Mouse (Mus musculus) stomach, embryonic 16.5 days (tissue): Measurements from ENCODE around the gene Sccpdh. TPM values are rescaled to one million over a fixed set of nuclear protein-coding genes. Genes with fewer than 3 reads are reported as not detected.
A peak's percentile ranks its signal among the peaks of the same experiment; 100 is the strongest.

ENCODE experiments used
- ATAC-seq: fragments of 200-750 bp; cut with Nextera tagmentation; 2 replicates; pipeline ENCODE4 v1.8.0; 2017; ENCODE audit warnings: moderate number of reproducible peaks, moderate TSS enrichment; ENCODE audit not compliant: insufficient read depth, low FRiP score
- H3K27ac ChIP-seq: fragments of 300-500 bp; sonication (generic); 2 replicates; pipeline ENCODE4 v1.5.1; 2014; ENCODE audit warnings: low read length
- H3K27me3 ChIP-seq: fragments of 300-500 bp; sonication (generic); 2 replicates; pipeline ENCODE4 v1.6.1; 2014; ENCODE audit warnings: low read length, control low read depth, mixed read lengths; ENCODE audit not compliant: control insufficient read depth, insufficient read depth
- H3K36me3 ChIP-seq: fragments of 300-500 bp; sonication (generic); 2 replicates; pipeline ENCODE4 v1.6.1; 2014; ENCODE audit warnings: low read length; ENCODE audit not compliant: control insufficient read depth, insufficient read depth
- H3K4me1 ChIP-seq: fragments of 300-500 bp; sonication (generic); 2 replicates; pipeline ENCODE4 v1.6.1; 2014; ENCODE audit warnings: low read length, control low read depth, mixed read lengths; ENCODE audit not compliant: control insufficient read depth, insufficient read depth
- H3K4me2 ChIP-seq: fragments of 300-500 bp; sonication (generic); 2 replicates; pipeline ENCODE4 v1.6.1; 2014; ENCODE audit warnings: low read depth, low read length, mixed read lengths
- H3K4me3 ChIP-seq: fragments of 300-500 bp; sonication (generic); replicated peaks from 2 replicates; pipeline ENCODE4 v1.5.1; 2014; ENCODE audit warnings: mild to moderate bottlenecking, low read length
- H3K9ac ChIP-seq: fragments of 300-500 bp; sonication (generic); 2 replicates; pipeline ENCODE4 v1.6.1; 2014; ENCODE audit warnings: low read length
- H3K9me3 ChIP-seq: fragments of 300-500 bp; sonication (generic); replicated peaks from 2 replicates; pipeline ENCODE4 v1.6.1; 2016; ENCODE audit warnings: low read length, control low read depth; ENCODE audit not compliant: control insufficient read depth
- WGBS: fragments of 180-500 bp; shearing (Covaris S2); extraction: QIAGEN DNeasy Blood & Tissue Kit; methylation state at CpG from one replicate; pipeline ENCODE4 v1.1.7; 2014; 5-methylcytosine and 5-hydroxymethylcytosine counted together
- polyA plus RNA-seq: library from polyadenylated mRNA; unstranded; fragments of >200 nt; fragmentation: Nextera tagmentation; extraction: Ambion mirVana; gene quantifications from 2 replicates; pipeline ENCODE4 v1.2.1, GENCODE M21; 2015

Sccpdh gene
- 55.2 and 65.1 TPM in 2 replicates for polyA plus RNA-seq

GRCm38 (mm10) chr1:179668013-179668805 lies at the start of gene Sccpdh:
Sccpdh (plus strand) TSS chr1:179668210.
- H3K4me2 ChIP-seq, result peak within 1 kb of the TSS; percentile 81
- no peaks in the 10 kb centered on the region for H3K36me3 ChIP-seq
- peak within 1 kb of the TSS; percentile 75 for H3K27ac ChIP-seq
- H3K27me3 ChIP-seq, result no peaks in the 10 kb centered on the region
- no peaks in the 10 kb centered on the region for H3K9me3 ChIP-seq
- H3K4me1 ChIP-seq, result peaks cover 11% of the 10 kb centered on the region
- under 1% methylated on average over 75 of the region's 84 CpGs for WGBS
- peak; percentile 94 for ATAC-seq
- peak within 1 kb of the TSS; percentile 89 for H3K9ac ChIP-seq
- peak within 1 kb of the TSS; percentile 87 for H3K4me3 ChIP-seq

- Histone ChIP-seq H3K9me3 (no peaks in the 10 kb centered on the region), H3K36me3 (no peaks in the 10 kb centered on the region), H3K27ac (no peak overlapping the region), H3K4me1 (no peaks in the 10 kb centered on the region), H3K4me3 (no peak overlapping the region), H3K9ac (no peak overlapping the region), H3K27me3 (no peaks in the 10 kb centered on the region), H3K4me2 (no peak overlapping the region)
- 93% methylated on average over 12 of the region's 12 CpGs for WGBS
- ATAC-seq, result no peak
Observed at GRCm38 (mm10) chr1:179622665-179623064, 45.3 kb upstream of the Sccpdh start.

DNA sequence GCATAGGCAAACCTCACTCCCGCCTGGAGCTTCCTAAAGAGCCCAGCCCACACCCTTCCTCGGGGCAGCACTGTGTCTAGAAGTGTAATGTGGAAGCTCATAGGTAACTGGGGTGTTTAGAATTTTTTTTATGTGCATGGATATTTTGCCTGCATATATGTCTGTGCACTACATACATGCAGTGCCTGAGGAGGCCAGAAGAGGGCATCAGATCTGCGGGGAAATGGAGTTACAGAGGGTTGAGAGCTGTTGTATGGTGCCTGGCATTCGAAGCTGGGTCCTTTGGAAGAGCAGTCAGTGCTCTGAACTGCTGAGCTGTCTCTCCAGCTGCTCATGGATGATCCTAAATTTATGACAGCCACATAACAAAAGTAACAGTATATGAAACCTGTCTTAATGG lies 44.4 kb upstream of the Sccpdh start:
- Histone ChIP-seq H3K4me1 (no peaks in the 10 kb centered on the region), H3K9me3 (no peaks in the 10 kb centered on the region), H3K9ac (no peak overlapping the region), H3K27ac (no peak overlapping the region), H3K4me2 (no peak overlapping the region), H3K4me3 (no peak overlapping the region), H3K27me3 (no peaks in the 10 kb centered on the region), H3K36me3 (no peaks in the 10 kb centered on the region)
- 56% methylated on average over 4 of the region's 4 CpGs for WGBS
- ATAC-seq, result peak; percentile 19; the same call in 1 of the 2 replicates

DNA sequence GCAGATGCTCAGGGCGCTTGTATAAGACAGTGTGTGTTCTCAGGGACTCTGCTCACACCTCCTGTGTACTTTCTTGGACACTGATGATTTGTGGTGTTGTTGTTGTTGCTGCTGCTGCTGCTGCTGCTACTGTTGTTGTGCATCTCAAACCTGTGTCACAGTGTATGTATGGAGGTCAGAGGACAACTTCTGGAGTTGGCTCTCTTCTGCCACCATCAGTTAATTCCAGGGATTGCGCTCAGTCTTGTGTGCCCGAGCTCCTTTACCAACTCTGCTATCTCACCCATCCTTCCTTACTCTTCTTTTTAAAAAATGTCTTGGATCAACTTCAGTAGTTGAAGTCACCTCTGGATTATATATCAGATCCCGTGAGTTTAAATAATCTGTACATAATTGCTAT lies 43.7 kb upstream of the Sccpdh start:
- WGBS, result 66% methylated on average over 4 of the region's 4 CpGs
- Histone ChIP-seq H3K36me3 (no peaks in the 10 kb centered on the region), H3K9ac (no peak overlapping the region)

DNA sequence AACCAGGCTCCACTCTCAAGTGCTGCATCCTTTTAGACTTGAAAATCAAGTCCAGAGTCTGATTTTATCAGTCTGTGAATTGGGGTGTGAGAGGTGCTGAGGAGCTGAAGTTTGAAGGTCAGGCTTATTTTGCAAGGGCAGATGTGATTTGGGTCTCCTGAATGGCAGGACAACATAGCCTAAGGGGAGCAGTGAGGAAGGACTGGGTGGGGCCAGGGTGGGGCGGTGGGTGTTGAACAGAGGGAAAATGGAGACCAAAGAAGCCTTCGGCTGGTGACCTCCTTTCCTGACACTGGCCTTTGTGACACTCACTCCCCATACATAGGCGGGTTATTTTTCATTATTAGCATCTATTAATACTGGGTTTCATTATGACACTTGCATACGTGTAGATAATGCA lies 40.2 kb upstream of the Sccpdh start:
- no peaks in the 10 kb centered on the region for H3K36me3 ChIP-seq
- 77% methylated on average over 4 of the region's 4 CpGs for WGBS
- no peak overlapping the region for H3K4me3 ChIP-seq
- H3K9ac ChIP-seq, result no peak overlapping the region
- no peaks in the 10 kb centered on the region for H3K9me3 ChIP-seq
- H3K27me3 ChIP-seq, result no peaks in the 10 kb centered on the region
- H3K4me1 ChIP-seq, result no peaks in the 10 kb centered on the region
- H3K4me2 ChIP-seq, result no peak overlapping the region
- no peak overlapping the region for H3K27ac ChIP-seq
- no peak for ATAC-seq

More for the DNA sequence above, 43.7 kb upstream of the Sccpdh start:
- no peak for ATAC-seq
- Histone ChIP-seq H3K9me3 (no peaks in the 10 kb centered on the region), H3K27me3 (no peaks in the 10 kb centered on the region), H3K4me1 (no peaks in the 10 kb centered on the region), H3K4me2 (no peak overlapping the region), H3K27ac (no peak overlapping the region), H3K4me3 (no peak overlapping the region)

- WGBS, result 45% methylated on average over 8 of the region's 8 CpGs
- 0 out of 2 replicates have a peak overlapping the region, but pooled peaks have one; percentile 9 for H3K4me2 ChIP-seq
- no peaks in the 10 kb centered on the region for H3K27me3 ChIP-seq
- no peak overlapping the region for H3K4me3 ChIP-seq
- H3K4me1 ChIP-seq, result no peaks in the 10 kb centered on the region
- H3K9me3 ChIP-seq, result no peaks in the 10 kb centered on the region
- ATAC-seq, result peak; percentile 78
- H3K36me3 ChIP-seq, result no peaks in the 10 kb centered on the region
- no peak overlapping the region for H3K9ac ChIP-seq
- no peak overlapping the region for H3K27ac ChIP-seq
Observed at GRCm38 (mm10) chr1:179628438-179629106, 39.4 kb upstream of the Sccpdh start.

- Histone ChIP-seq H3K9me3 (no peaks in the 10 kb centered on the region), H3K4me2 (no peak overlapping the region), H3K9ac (no peak overlapping the region), H3K27ac (no peak overlapping the region), H3K4me3 (no peak overlapping the region), H3K36me3 (no peaks in the 10 kb centered on the region), H3K27me3 (no peaks in the 10 kb centered on the region), H3K4me1 (no peaks in the 10 kb centered on the region)
- 80% methylated on average over 5 of the region's 5 CpGs for WGBS
- no peak for ATAC-seq
Observed at GRCm38 (mm10) chr1:179629276-179629675, 38.7 kb upstream of the Sccpdh start.

DNA sequence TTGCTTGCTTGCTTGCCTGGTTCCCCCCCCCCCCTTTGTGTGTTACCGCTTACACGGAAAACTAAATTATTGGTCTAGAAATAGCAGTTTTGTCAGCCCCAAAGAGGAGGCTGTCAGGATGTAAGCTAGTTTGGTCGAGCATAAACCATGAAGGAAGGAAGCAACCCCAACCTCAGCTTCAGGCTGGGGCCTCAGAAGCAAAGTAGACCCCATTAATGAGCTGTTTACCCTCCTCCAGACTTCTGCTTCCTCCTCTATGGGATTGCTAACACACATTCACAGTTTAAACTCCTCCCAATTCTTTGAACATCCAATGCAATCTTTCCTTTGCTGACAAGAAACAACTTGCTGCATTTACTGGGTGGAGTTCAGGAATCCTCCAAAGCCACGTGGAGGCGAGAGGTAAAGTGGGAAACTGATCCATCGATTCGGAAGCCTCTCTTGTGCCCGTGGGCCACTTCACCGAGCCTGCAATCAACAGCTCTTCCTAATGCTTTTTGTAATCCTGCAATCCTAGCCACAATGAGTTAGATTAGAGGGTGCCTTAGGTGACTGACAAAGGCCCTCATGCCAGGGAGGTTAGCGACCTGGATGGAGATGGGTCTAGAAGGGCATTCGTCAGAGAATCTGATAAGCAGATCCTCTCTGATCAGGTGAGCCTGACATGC lies 35.1 kb upstream of the Sccpdh start:
- no peak for ATAC-seq

DNA sequence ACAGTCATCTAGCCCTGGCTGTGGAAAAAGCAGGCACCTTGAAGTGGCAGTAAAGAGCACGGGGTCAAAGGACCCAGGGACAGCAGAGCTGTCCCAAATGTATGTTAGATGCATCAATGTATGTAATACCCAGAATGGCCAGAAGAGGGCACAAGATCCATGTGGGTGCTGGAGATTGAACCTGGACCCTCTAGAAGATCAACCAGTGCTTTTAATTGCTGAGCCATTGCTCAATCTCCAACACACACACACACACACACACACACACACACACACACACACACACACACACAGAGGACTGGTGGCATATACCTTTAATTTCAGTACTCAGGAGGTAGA lies 34.6 kb upstream of the Sccpdh start:
- H3K9me3 ChIP-seq, result no peaks in the 10 kb centered on the region
- H3K9ac ChIP-seq, result no peak overlapping the region
- H3K4me1 ChIP-seq, result no peaks in the 10 kb centered on the region
- no peak overlapping the region for H3K4me2 ChIP-seq
- no peak for ATAC-seq
- H3K4me3 ChIP-seq, result no peak overlapping the region
- H3K27ac ChIP-seq, result no peak overlapping the region
- whole genome bisulfite sequencing, result 38% methylated on average over 1 of the region's 1 CpGs
- no peaks in the 10 kb centered on the region for H3K36me3 ChIP-seq
- H3K27me3 ChIP-seq, result no peaks in the 10 kb centered on the region

More for the DNA sequence above, 35.1 kb upstream of the Sccpdh start:
- Histone ChIP-seq H3K4me3 (no peak overlapping the region), H3K27me3 (no peaks in the 10 kb centered on the region), H3K4me2 (no peak overlapping the region), H3K9me3 (no peaks in the 10 kb centered on the region), H3K4me1 (no peaks in the 10 kb centered on the region), H3K27ac (no peak overlapping the region), H3K9ac (no peak overlapping the region), H3K36me3 (no peaks in the 10 kb centered on the region)
- WGBS, result 76% methylated on average over 11 of the region's 11 CpGs
